Mouse (Mus musculus) CH12.LX (cell line): Measurements from ENCODE around the gene Myo16. TPM values are rescaled to one million over a fixed set of nuclear protein-coding genes. Genes with fewer than 3 reads are reported as not detected.

Experiments used
- DNase-seq: peaks from one replicate; pipeline ENCODE4 v3.0.0-alpha.2; 2013; ENCODE audit errors: extremely low read depth
- H3K27ac ChIP-seq: 2 replicates; pipeline ENCODE4 v1.5.1; 2012; ENCODE audit warnings: low read depth, mild to moderate bottlenecking, control low read depth, moderate library complexity; ENCODE audit not compliant: insufficient read depth
- H3K27me3 ChIP-seq: replicated peaks from 2 replicates; pipeline ENCODE3; 2012; ENCODE audit warnings: inconsistent platforms
- H3K36me3 ChIP-seq, 2 experiments: replicated peaks in 1 of 2; 2 replicates each; pipeline versions ENCODE3 to v1.6.1; 2012; ENCODE audit warnings: inconsistent platforms in 1 of 2, low read length in 1 of 2, mild to moderate bottlenecking in 1 of 2, mixed read lengths in 1 of 2, moderate library complexity in 1 of 2; ENCODE audit not compliant: control insufficient read depth in 1 of 2, insufficient read depth in 1 of 2
- H3K4me1 ChIP-seq, 2 experiments: 2 replicates each; pipeline ENCODE4 v1.6.1; 2012; ENCODE audit warnings: inconsistent platforms in 1 of 2, moderate library complexity in 1 of 2; ENCODE audit not compliant: insufficient read depth in 2 of 2, control insufficient read depth in 1 of 2
- H3K4me2 ChIP-seq: 2 replicates; pipeline ENCODE4 v1.6.1; 2012; ENCODE audit warnings: low read depth, mild to moderate bottlenecking, control low read depth; ENCODE audit not compliant: poor library complexity, insufficient read depth, severe bottlenecking
- H3K4me3 ChIP-seq, 3 experiments: fragments of 150-350 bp in 1 of 3; sonication (generic) in 1 of 3; replicated peaks in 1 of 3; 2 replicates each; pipeline versions ENCODE3 to v1.5.1; 2011 to 2012; ENCODE audit warnings: low read depth in 2 of 3, low read length in 2 of 3, mild to moderate bottlenecking in 2 of 3, moderate library complexity in 2 of 3, control low read depth in 1 of 3, improper control_type of control experiment in 1 of 3, inconsistent platforms in 1 of 3, mixed read lengths in 1 of 3; ENCODE audit not compliant: poor library complexity in 1 of 3
- H3K79me2 ChIP-seq: replicated peaks from 2 replicates; pipeline ENCODE4 v1.6.1; 2012; ENCODE audit warnings: mild to moderate bottlenecking, moderate library complexity; ENCODE audit not compliant: control insufficient read depth, poor library complexity, insufficient read depth, severe bottlenecking; ENCODE audit errors: extremely low read depth
- H3K9ac ChIP-seq: 2 replicates; pipeline ENCODE4 v1.6.1; 2012; ENCODE audit warnings: low read depth, mild to moderate bottlenecking, control low read depth, moderate library complexity; ENCODE audit not compliant: insufficient read depth
- H3K9me3 ChIP-seq: replicated peaks from 2 replicates; pipeline ENCODE3; 2012; ENCODE audit warnings: low read length, inconsistent platforms, mixed read lengths
- BHLHE40 ChIP-seq: IDR thresholded peaks from 2 replicates; pipeline ENCODE4 v1.6.1; 2011; ENCODE audit warnings: mild to moderate bottlenecking, low read depth, low read length, improper control_type of control experiment
- CHD2 ChIP-seq: IDR thresholded peaks from 2 replicates; pipeline ENCODE4 v1.6.1; 2011; ENCODE audit warnings: low read length, improper control_type of control experiment
- CTCF ChIP-seq, 2 experiments: IDR thresholded peaks in 1 of 2; conservative IDR thresholded peaks in 1 of 2; 2 replicates each; pipeline ENCODE4 v1.5.1; 2011 to 2012; ENCODE audit warnings: low read depth in 2 of 2, low read length in 2 of 2, improper control_type of control experiment in 1 of 2, inconsistent platforms in 1 of 2, mild to moderate bottlenecking in 1 of 2, moderate library complexity in 1 of 2
- E2F4 ChIP-seq: IDR thresholded peaks from 2 replicates; pipeline ENCODE4 v1.6.1; 2011; ENCODE audit warnings: low read depth, low read length, improper control_type of control experiment; ENCODE audit not compliant: insufficient replicate concordance
- EP300 ChIP-seq: IDR thresholded peaks from 2 replicates; pipeline ENCODE4 v1.6.1; 2011; ENCODE audit warnings: low read length, improper control_type of control experiment
- ETS1 ChIP-seq: conservative IDR thresholded peaks from 2 replicates; pipeline ENCODE4 v1.6.1; 2012; ENCODE audit warnings: low read depth, mild to moderate bottlenecking, inconsistent platforms, low read length, improper control_type of control experiment, moderate library complexity
- GABPA ChIP-seq: IDR thresholded peaks from 2 replicates; pipeline ENCODE4 v1.6.1; 2012; ENCODE audit warnings: low read depth, low read length, improper control_type of control experiment, inconsistent platforms; ENCODE audit not compliant: insufficient replicate concordance
- IRF4 ChIP-seq: IDR thresholded peaks from 2 replicates; pipeline ENCODE4 v1.6.1; 2014; ENCODE audit warnings: low read depth, mild to moderate bottlenecking, inconsistent platforms, low read length, improper control_type of control experiment
- JUN ChIP-seq: IDR thresholded peaks from 2 replicates; pipeline ENCODE4 v1.6.1; 2011; ENCODE audit warnings: low read depth, mild to moderate bottlenecking, low read length, improper control_type of control experiment, moderate library complexity; ENCODE audit not compliant: insufficient read depth
- JUND ChIP-seq: conservative IDR thresholded peaks from 2 replicates; pipeline ENCODE4 v1.6.1; 2011; ENCODE audit warnings: low read depth, low read length, improper control_type of control experiment
- MAFK ChIP-seq: IDR thresholded peaks from 2 replicates; pipeline ENCODE4 v1.6.1; 2011; ENCODE audit warnings: low read length, improper control_type of control experiment; ENCODE audit not compliant: insufficient replicate concordance
- MEF2A ChIP-seq: IDR thresholded peaks from 2 replicates; pipeline ENCODE4 v1.6.1; 2014; ENCODE audit warnings: low read depth, mild to moderate bottlenecking, inconsistent platforms, low read length, improper control_type of control experiment, borderline replicate concordance
- MXI1 ChIP-seq: IDR thresholded peaks from 2 replicates; pipeline ENCODE4 v1.6.1; 2011; ENCODE audit warnings: mild to moderate bottlenecking, low read depth, low read length, improper control_type of control experiment
- MYC ChIP-seq: IDR thresholded peaks from 2 replicates; pipeline ENCODE4 v1.6.1; 2011; ENCODE audit warnings: low read depth, mild to moderate bottlenecking, improper control_type of control experiment, low read length
- NELFE ChIP-seq: IDR thresholded peaks from 2 replicates; pipeline ENCODE4 v1.6.1; 2011; ENCODE audit warnings: low read depth, low read length, improper control_type of control experiment
- POLR2AphosphoS2 ChIP-seq: IDR thresholded peaks from 2 replicates; pipeline ENCODE4 v1.6.1; 2011; ENCODE audit warnings: low read depth, low read length, improper control_type of control experiment
- SIN3A ChIP-seq: IDR thresholded peaks from 2 replicates; pipeline ENCODE4 v1.6.1; 2012; ENCODE audit warnings: low read length, improper control_type of control experiment, inconsistent platforms
- ZNF384 ChIP-seq: IDR thresholded peaks from 2 replicates; pipeline ENCODE4 v1.6.1; 2012; ENCODE audit warnings: low read depth, low read length, improper control_type of control experiment, inconsistent platforms
- dilution Hi-C: fragments of 300-500 bp; cut with MboI; formaldehyde crosslinking; loops from 2 replicates; pipeline ENCODE4 v1.14.3; 2020; ENCODE audit warnings: low sequenced_read_pairs; ENCODE audit not compliant: extremely low pct_unique_long_range_greater_than_20kb, extremely low pct_ligation_motif_present
- in situ Hi-C: fragments of 300-500 bp; cut with MboI; formaldehyde crosslinking; loops from 3 replicates; pipeline ENCODE4 v1.14.3; 2019; ENCODE audit warnings: low sequenced_read_pairs, low pct_ligation_motif_present, low pct_unique_long_range_greater_than_20kb, mixed read lengths
- polyA plus RNA-seq: library from polyadenylated mRNA; unstranded; fragments of >175 nt; gene quantifications from 2 replicates; pipeline ENCODE4 v1.2.1, GENCODE M21; 2012; ENCODE audit warnings: low read depth; ENCODE audit not compliant: insufficient read length
- total RNA-seq, 2 experiments: library from RNA; depleted of rRNA; stranded (reverse); fragments of 300-350 nt in 1 of 2; fragments of >200 nt in 1 of 2; gene quantifications; 2 replicates each; pipeline ENCODE4 v1.2.3; 2012 to 2014

Myo16 gene
- total and polyA plus RNA-seq, 3 experiments, result not detected

DNA sequence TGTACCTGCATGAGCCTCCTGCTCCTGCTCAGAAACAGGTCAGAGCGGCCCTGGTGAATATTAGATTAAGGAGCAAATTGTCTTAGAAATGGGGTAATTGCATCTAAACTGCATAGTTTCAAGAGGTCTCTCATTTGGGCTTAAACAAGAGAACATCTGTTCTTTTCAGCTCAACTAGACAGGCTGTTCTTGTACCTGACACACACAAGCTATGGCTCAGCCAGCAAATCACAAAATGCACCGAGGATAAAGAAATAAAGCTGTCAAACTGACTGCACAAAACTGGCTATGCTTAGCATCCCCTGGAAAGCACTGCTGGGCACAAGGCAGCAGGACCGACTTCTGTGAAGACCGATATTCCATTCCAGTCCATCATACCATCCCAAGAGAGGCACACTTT is 372.0 kb downstream of the Myo16 start:
- H3K4me2 ChIP-seq, result no peak overlapping the region
- in situ Hi-C loops (no loop called here), dilution Hi-C loops (no loop called here)
- H3K27me3 ChIP-seq, result no peaks in the 10 kb centered on the region
- TF ChIP-seq GABPA (no peak), E2F4 (no peak), MAFK (no peak)
- TF ChIP-seq, all 38 proteins: peak for 0
- no peaks in the 10 kb centered on the region for H3K79me2 ChIP-seq
- H3K36me3 ChIP-seq, result no peaks in the 10 kb centered on the region
- no peak overlapping the region for H3K4me3 ChIP-seq
- H3K9ac ChIP-seq, result no peak overlapping the region
- H3K9me3 ChIP-seq, result no peaks in the 10 kb centered on the region
- H3K4me1 ChIP-seq, result peaks cover 0 to 9% of the 10 kb centered on the region in 2 experiments; a peak in 1 of 4 replicates
- H3K27ac ChIP-seq, result no peak overlapping the region
- DNase-seq, result no peak

DNA sequence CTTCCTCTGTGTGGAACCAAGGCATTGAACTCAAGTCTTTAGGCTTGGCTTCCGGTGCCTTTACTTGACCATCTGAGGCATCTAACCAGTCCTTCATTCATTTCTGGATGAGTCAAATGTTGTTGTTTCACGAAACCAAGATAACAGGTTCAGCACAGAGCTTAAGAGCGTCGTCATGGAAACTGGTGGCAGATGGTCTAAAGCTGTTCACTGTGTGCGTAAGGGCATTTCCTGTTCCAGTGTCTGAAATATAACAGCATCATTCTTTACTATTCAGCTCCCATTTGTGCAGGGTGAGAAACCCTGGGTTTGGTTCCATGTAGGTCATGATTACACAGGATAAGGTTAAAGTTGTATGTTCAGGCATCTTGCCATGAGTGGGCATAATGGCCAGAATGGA is 372.9 kb downstream of the Myo16 start:
- H3K4me1 ChIP-seq, result peaks cover 0 to 9% of the 10 kb centered on the region in 2 experiments; a peak in 1 of 4 replicates
- H3K9me3 ChIP-seq, result no peaks in the 10 kb centered on the region
- peak; percentile 15 for DNase-seq
- H3K4me3 ChIP-seq, result no peak overlapping the region
- H3K79me2 ChIP-seq, result no peaks in the 10 kb centered on the region
- H3K27me3 ChIP-seq, result no peaks in the 10 kb centered on the region
- H3K27ac ChIP-seq, result no peak overlapping the region
- no peak for TF ChIP-seq CTCF (conservative IDR thresholded peaks at IDR 0.05 in 1 of 2, IDR thresholded peaks at IDR 0.05 in 1 of 2; ENCODE audit: low read depth in 2 of 2, low read length in 2 of 2)
- TF ChIP-seq ZNF384, result no peak
- no peak for TF ChIP-seq MAFK
- TF ChIP-seq MYC, result no peak
- no peak for TF ChIP-seq MXI1
- no peak for TF ChIP-seq SIN3A
- TF ChIP-seq POLR2AphosphoS2, result no peak
- dilution Hi-C loops, result no loop called here
- no peak overlapping the region for H3K9ac ChIP-seq
- H3K4me2 ChIP-seq, result no peak overlapping the region
- in situ Hi-C loops, result no loop called here
- no peaks in the 10 kb centered on the region for H3K36me3 ChIP-seq

DNA sequence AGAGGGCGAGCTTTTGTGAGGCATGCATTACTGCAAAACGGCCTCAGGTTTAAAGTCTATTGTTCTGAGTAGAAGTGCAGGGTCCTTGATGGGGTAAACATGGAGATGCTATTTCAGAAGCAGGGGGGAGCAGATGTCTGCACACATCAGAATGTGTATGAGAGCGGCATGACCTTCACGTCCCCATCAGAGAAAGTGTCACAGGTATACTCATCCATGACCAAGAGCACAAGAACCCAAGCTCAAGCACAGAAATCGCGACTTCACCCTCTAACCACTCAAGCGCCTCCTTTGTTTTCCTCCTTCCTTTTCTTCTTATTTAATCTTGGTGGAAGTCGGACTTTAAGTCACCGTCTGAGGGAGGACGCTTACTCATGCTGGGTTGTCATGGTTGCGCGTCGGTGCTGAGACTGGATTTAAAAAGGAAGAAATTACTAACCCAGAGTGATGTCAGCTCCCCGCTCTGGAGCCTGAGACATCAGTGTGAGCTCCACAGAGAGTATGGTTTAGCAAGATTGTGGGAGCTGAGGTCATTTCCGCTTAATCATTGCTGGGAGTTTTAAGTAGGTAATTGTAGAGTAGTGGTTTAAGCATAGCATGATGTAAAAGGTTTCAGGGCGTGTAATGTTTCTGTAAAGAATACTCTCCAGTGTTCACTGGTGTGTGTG is 381.0 kb downstream of the Myo16 start:
- no peak overlapping the region for H3K27ac ChIP-seq
- TF ChIP-seq EP300, result peak; percentile 79
- TF ChIP-seq IRF4, result peak; percentile 48; the same call in 1 of the 2 replicates
- TF ChIP-seq JUN, result peak; percentile 69
- peak; percentile 92 for TF ChIP-seq ETS1
- TF ChIP-seq CHD2, result no peak
- peak; percentile 75 for TF ChIP-seq MEF2A
- TF ChIP-seq JUND, result peak; percentile 83
- no peak for TF ChIP-seq NELFE
- TF ChIP-seq MXI1, result no peak
- peak; percentile 38; the same call in 1 of the 2 replicates for TF ChIP-seq BHLHE40
- peak; percentile 44; the same call in 1 of the 2 replicates for TF ChIP-seq MAFK
- H3K4me2 ChIP-seq, result peak overlapping the region; percentile 68
- H3K4me1 ChIP-seq, result peaks cover 0 to 8% of the 10 kb centered on the region in 2 experiments; a peak in 2 of 4 replicates
- H3K79me2 ChIP-seq, result no peaks in the 10 kb centered on the region
- no peaks in the 10 kb centered on the region for H3K27me3 ChIP-seq
- no peak overlapping the region for H3K4me3 ChIP-seq
- peak; percentile 71 for DNase-seq
- no peak overlapping the region for H3K9ac ChIP-seq
- no peaks in the 10 kb centered on the region for H3K36me3 ChIP-seq
- in situ Hi-C loops, result no loop called here
- no peaks in the 10 kb centered on the region for H3K9me3 ChIP-seq
- dilution Hi-C loops, result no loop called here
